Mouse (Mus musculus) forebrain, postnatal 0 days (tissue): ENCODE data around the gene Tyw5. TPM values are rescaled to one million over a fixed set of nuclear protein-coding genes. Genes with fewer than 3 reads are reported as not detected.
A peak's percentile ranks its signal among the peaks of the same experiment; 100 is the strongest.

Experiments used
- ATAC-seq: fragments of 200-750 bp; cut with Nextera tagmentation; 2 replicates; pipeline ENCODE4 v1.8.0; 2017; ENCODE audit warnings: mild to moderate bottlenecking, moderate library complexity
- DNase-seq: peaks from one replicate; pipeline ENCODE4 v3.0.0-alpha.2; 2015
- H3K27ac ChIP-seq: fragments of 300-500 bp; sonication (generic); 2 replicates; pipeline ENCODE4 v1.5.1; 2014; ENCODE audit warnings: low read depth, mild to moderate bottlenecking, antibody characterized with exemption, low read length, moderate library complexity, mixed read lengths
- H3K27me3 ChIP-seq: fragments of 300-500 bp; sonication (generic); 2 replicates; pipeline ENCODE4 v1.6.1; 2014; ENCODE audit warnings: mild to moderate bottlenecking, low read length, mixed read lengths; ENCODE audit not compliant: insufficient read depth
- H3K36me3 ChIP-seq: fragments of 300-500 bp; sonication (generic); 2 replicates; pipeline ENCODE4 v1.6.1; 2014; ENCODE audit warnings: mild to moderate bottlenecking, moderate library complexity; ENCODE audit not compliant: insufficient read depth
- H3K4me1 ChIP-seq: fragments of 300-500 bp; sonication (generic); 2 replicates; pipeline ENCODE4 v1.6.1; 2014; ENCODE audit warnings: antibody characterized with exemption; ENCODE audit not compliant: insufficient read depth
- H3K4me2 ChIP-seq: fragments of 300-500 bp; sonication (generic); 2 replicates; pipeline ENCODE4 v1.6.1; 2014; ENCODE audit warnings: low read depth, mild to moderate bottlenecking, moderate library complexity
- H3K4me3 ChIP-seq: fragments of 300-500 bp; sonication (generic); 2 replicates; pipeline ENCODE4 v1.5.1; 2014; ENCODE audit warnings: low read depth, low read length, mixed read lengths
- H3K9ac ChIP-seq: fragments of 300-500 bp; sonication (generic); 2 replicates; pipeline ENCODE4 v1.6.1; 2014; ENCODE audit warnings: mild to moderate bottlenecking
- H3K9me3 ChIP-seq: fragments of 300-500 bp; sonication (generic); 2 replicates; pipeline ENCODE4 v1.6.1; 2016; ENCODE audit warnings: low read length
- CTCF ChIP-seq: sonication (generic); IDR thresholded peaks from 2 replicates; pipeline ENCODE4 v1.5.1; 2016; ENCODE audit warnings: antibody characterized with exemption, control low read depth, low read depth
- WGBS: fragments of 180-500 bp; shearing (Covaris S2); extraction: QIAGEN DNeasy Blood & Tissue Kit; methylation state at CpG from one replicate; pipeline ENCODE4 v1.1.7; 2014; 5-methylcytosine and 5-hydroxymethylcytosine counted together
- polyA plus RNA-seq: library from polyadenylated mRNA; unstranded; fragments of >200 nt; fragmentation: Nextera tagmentation; extraction: Ambion mirVana; gene quantifications from 2 replicates; pipeline ENCODE4 v1.2.1, GENCODE M21; 2015
- total RNA-seq: library from RNA; depleted of rRNA; stranded (reverse); fragments of >200 nt; gene quantifications from 2 replicates; pipeline ENCODE4 v1.2.3, GENCODE M21; 2014; rRNA removed

The Tyw5 gene
- total and polyA plus RNA-seq, 2 experiments from 2014 or later: 21.8 to 28.6 TPM

- Histone ChIP-seq H3K4me1 (no peaks in the 10 kb centered on the region), H3K4me2 (no peak overlapping the region), H3K36me3 (no peaks in the 10 kb centered on the region), H3K9me3 (no peaks in the 10 kb centered on the region), H3K9ac (no peak overlapping the region), H3K4me3 (no peak overlapping the region), H3K27me3 (no peaks in the 10 kb centered on the region), H3K27ac (no peak overlapping the region)
- DNase-seq (peak; percentile 2), ATAC-seq (peak; percentile 43; the same call in 1 of the 2 replicates)
- TF ChIP-seq CTCF: no peak
- 58% methylated on average over 5 of the region's 5 CpGs for WGBS
Measured at GRCm38 (mm10) chr1:57358546-57358945, 48.4 kb downstream of the Tyw5 start.

- TF ChIP-seq CTCF: no peak
- Histone ChIP-seq H3K4me3 (no peak overlapping the region), H3K36me3 (no peaks in the 10 kb centered on the region), H3K9me3 (no peaks in the 10 kb centered on the region), H3K27ac (no peak overlapping the region), H3K4me1 (no peaks in the 10 kb centered on the region), H3K9ac (no peak overlapping the region), H3K4me2 (no peak overlapping the region), H3K27me3 (no peaks in the 10 kb centered on the region)
- no peak for ATAC-seq
- no peak for DNase-seq
- WGBS: 81% methylated on average over 1 of the region's 1 CpGs
Measured at GRCm38 (mm10) chr1:57351941-57352340, 55.0 kb downstream of the Tyw5 start.

GRCm38 (mm10) chr1:57347487-57347886 lies 59.4 kb downstream of the Tyw5 start:
- peak; percentile 64 for ATAC-seq
- no peak for TF ChIP-seq CTCF
- no peaks in the 10 kb centered on the region for H3K36me3 ChIP-seq

DNA sequence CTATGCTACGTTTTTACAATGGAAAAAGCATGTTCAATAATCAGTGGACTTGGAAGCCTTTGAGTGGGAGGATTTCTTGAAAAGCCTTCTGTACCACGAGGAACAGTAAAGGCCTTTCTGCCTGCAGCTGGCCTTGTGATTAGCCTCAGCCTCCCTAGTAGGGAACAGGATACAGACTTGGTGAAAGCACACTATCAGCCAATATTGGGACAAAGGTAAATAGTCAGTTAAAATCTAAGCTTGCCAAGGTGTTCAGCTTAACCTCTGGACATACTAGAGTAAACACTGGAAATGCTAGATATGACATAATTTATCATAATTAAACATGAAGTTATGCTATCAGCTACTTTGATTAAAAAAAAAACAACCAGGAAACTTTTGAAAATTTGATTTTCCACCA lies 65.7 kb downstream of the Tyw5 start:
- ATAC-seq: no peak
- Histone ChIP-seq H3K4me1 (no peaks in the 10 kb centered on the region; the same call in 1 of the 2 replicates), H3K9ac (no peak overlapping the region), H3K27me3 (no peaks in the 10 kb centered on the region), H3K4me2 (no peak overlapping the region), H3K9me3 (no peaks in the 10 kb centered on the region), H3K36me3 (no peaks in the 10 kb centered on the region), H3K27ac (no peak overlapping the region), H3K4me3 (no peak overlapping the region)
- WGBS: 7% methylated on average over 2 of the region's 2 CpGs
- no peak for TF ChIP-seq CTCF
- no peak for DNase-seq

More at GRCm38 (mm10) chr1:57347487-57347886, 59.4 kb downstream of the Tyw5 start:
- no peak for DNase-seq
- no peak overlapping the region for H3K4me2 ChIP-seq
- H3K27ac ChIP-seq: no peak overlapping the region
- H3K27me3 ChIP-seq: no peaks in the 10 kb centered on the region
- no peak overlapping the region for H3K4me3 ChIP-seq
- no peaks in the 10 kb centered on the region for H3K9me3 ChIP-seq
- no peak overlapping the region for H3K9ac ChIP-seq
- H3K4me1 ChIP-seq: no peaks in the 10 kb centered on the region; the same call in 1 of the 2 replicates

DNA sequence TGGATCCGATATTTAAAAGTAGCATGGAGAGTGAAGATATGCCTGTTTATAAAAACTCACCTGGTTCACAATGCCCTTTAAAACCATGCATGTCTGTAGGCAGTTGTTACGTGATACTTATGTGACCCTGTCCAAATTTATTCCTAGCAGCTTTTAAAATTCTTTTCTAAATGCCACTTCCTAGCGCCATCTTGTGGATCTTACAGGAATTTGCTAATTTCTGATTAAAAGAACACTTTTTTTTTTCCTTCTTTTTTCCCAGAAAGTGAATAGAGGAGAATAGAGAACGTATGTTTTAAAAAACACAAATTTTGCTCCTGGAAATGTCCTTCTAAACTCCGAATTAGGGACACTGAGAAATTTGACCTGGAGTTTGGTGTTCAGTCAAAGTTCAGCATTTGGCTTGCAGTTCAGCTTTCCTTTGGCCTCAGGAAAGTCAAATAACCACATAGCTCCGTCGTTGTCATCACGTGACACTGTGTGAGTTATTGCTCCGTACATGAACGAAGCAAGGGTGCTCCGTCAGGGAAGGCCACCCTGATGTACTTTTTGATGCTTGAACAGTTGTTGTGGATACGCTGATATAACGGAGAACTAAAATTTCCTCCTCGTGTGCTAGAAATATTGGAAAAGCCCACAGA lies 67.6 kb downstream of the Tyw5 start:
- 54% methylated on average over 14 of the region's 14 CpGs for WGBS
- Histone ChIP-seq H3K4me3 (no peak overlapping the region), H3K27me3 (no peaks in the 10 kb centered on the region), H3K27ac (no peak overlapping the region), H3K4me2 (no peak overlapping the region), H3K9me3 (no peaks in the 10 kb centered on the region), H3K4me1 (no peaks in the 10 kb centered on the region; the same call in 1 of the 2 replicates), H3K9ac (no peak overlapping the region), H3K36me3 (no peaks in the 10 kb centered on the region)
- TF ChIP-seq CTCF: peak; percentile 61
- peak; percentile 67 for DNase-seq
- no peak for ATAC-seq

Other genes with a start within 250 kb of the Tyw5 start
- gene 1700066M21Rik, start 29.5 kb downstream of the Tyw5 start, total RNA-seq: 29.3 and 33.4 TPM in 2 replicates
- gene 1700066M21Rik, start 29.5 kb downstream of the Tyw5 start, polyA plus RNA-seq: 26.4 and 26.7 TPM in 2 replicates
- 12.0 and 14.4 TPM in 2 replicates for gene Maip1, start 773 bp downstream of the Tyw5 start, total RNA-seq
- gene Maip1, start 773 bp downstream of the Tyw5 start, polyA plus RNA-seq: 19.9 and 22.6 TPM in 2 replicates